Mouse (Mus musculus) embryo, embryonic 10.5 days (tissue): Measurements from ENCODE around the gene Entpd3.

Experiments used
- DNase-seq: peaks from one replicate; pipeline ENCODE4 v3.0.0-alpha.2; 2015; ENCODE audit warnings: low spot score

Gene Entpd3

DNA sequence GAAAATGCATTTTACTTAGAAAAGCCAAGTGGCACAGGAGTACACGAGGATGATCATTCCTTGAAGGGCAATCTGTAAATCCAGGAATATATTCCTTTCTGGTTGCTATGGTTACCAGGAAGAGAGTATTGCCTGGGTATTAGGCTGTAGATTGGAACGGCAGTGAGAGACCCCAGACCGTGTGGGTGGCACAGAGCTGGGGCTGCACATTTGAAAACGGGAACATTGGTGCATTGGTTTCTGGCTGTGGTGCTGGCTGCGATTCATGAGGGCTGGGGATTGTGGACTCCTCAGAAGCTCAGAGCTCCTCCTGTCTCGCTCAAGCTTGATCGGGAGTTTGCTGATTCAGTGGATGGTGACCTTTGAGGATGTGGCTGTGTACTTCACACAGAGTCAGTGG is 40.2 kb downstream of the Entpd3 start:
- DNase-seq, result no peak

DNA sequence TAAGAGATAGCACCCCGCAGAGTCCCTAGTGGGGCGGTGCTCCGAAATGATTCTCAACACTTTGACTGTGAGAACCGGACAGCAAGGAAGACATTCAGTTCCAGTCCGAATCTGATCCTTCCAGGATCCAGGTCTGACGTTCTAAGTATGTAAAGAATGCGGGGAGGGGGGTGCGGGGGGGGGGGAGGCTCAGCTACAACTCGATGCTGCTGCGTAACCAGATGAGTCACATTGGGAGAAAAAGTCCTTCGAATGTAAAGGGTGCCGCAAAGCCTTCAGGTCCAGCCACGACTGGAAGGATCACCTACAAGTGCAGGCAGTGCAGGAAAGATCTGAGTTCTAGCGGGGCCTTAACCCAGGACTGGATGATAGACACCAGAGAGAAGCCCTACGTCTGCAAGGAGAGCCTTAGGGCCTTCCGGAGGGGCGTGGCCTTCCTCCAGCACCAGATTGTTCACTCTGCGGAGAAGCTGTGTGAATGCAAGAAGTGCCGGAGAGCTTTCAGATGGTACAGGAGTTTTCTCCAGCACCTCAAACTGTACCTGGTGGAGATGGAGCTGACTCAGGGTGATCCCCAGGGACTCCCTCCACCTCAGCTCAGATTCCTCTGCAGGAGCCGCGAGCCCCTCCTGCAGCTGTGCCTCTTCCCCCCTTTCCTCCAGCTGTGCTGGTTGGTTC is 42.5 kb downstream of the Entpd3 start:
- peak; percentile 83 for DNase-seq

GRCm38 (mm10) chr9:120582619-120583308 is 43.1 kb downstream of the Entpd3 start:
- DNase-seq, result peak; percentile 96

- no peak for DNase-seq
Measured at GRCm38 (mm10) chr9:120583314-120583713, 43.7 kb downstream of the Entpd3 start.

DNA sequence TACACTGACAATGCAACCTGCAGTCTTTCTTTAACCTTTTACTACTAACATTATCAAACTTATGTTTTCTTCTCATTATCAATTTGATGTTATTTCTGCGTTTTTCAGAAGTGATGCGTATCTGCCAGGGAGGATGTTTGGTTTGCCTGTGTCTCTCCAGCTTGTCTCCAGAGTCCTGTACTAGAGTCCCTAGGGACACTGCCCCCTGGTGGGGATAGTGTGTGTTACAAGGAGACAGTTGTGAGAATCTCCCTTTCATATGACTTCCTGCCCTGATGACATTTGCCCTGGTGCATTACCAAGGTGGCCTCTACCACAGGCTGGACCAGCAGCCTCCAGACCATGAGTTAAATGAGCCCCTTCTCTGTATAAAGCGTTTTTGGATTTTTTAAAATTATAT is 46.9 kb downstream of the Entpd3 start:
- DNase-seq, result peak; percentile 90

DNA sequence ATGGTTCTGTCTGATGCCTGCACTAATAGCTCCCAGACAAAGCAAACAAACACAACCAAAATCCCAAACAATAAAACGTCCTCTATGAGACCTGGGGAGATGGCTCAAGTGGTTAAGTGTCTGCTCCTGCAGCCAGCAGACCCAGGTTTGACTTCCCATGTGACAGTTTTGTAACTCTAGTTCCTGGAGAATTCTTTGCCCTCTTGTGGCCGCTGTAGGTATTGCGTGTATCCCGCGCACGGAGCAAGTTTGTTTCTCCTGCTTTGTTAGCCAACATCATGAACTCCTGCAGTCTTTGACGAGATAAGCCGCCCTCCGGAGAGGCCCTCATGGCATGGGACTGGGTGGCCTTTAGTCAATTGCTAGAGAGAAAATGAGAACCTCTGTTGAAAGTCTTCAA is 51.9 kb downstream of the Entpd3 start:
- DNase-seq, result peak; percentile 91

DNA sequence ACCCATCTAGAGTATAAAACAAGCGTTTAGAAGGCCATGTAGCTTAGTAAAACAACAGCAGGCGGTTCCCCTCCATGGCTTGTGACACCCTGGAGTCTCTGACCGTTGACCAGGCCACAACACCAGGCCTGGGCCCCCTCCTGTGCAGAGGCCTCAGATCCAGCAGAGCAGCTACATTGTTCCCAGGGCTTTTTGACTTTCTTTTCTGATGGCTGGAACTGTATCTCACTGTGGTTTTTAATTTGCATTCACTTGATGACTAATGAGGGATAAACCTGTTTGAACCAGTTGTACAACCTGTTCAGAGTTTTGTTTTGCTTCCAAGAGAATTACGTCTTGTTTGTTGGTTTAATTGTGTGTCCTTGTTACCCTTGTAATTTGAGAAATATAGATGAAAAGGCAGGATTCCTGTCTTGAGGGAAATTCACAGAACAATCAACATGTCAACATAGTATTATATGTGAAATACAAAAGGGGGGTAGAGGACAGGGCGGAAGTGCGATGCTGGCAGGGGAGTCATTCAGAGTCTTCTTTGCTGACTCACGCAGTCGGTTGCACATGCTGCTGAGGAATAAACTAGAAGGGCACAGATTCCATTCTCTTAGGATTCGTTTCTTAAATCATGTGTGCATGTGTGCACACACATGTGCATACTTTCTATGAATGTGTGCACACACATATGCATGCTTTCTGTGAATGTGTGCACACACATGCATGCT is 53.9 kb downstream of the Entpd3 start:
- no peak for DNase-seq

DNA sequence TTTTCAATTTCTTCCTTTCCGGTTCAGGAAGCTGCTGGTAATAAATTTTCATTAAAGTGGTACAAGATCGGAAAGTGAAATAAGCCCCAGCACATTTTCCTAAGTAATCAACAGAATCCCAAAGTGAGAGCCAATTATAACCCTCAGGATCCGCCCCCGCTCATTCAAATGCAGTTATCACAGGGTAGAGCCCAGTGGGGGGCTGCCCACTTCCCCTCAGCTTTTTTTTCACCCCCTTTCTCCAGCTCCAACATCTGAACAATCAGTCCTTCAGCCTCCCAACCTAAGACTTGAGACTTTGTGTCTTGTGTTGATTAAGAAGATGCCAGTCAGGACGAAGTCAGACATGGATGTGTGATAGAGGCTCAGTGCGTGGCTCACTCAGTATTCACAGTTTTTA is 55.2 kb downstream of the Entpd3 start:
- DNase-seq, result no peak

DNA sequence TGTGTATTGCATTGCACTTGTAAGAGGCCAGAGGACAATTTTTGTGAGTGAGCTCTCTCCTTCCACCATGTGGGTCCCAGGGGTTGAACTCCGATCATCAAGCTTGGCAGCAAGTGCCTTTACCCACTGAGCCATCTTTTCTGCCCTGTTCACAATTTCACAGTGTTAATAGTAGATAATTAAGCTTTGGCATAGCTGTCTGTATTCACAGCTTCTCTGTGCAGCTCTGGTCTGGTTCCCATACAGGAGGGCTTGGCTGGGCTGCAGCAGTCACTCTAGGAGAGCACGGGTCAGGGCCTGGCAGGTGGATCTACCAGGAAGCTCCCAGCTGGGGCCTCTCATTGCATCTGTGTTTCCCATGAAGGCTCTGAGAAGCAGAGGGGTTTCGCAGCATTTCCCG is 55.7 kb downstream of the Entpd3 start:
- DNase-seq, result no peak

DNA sequence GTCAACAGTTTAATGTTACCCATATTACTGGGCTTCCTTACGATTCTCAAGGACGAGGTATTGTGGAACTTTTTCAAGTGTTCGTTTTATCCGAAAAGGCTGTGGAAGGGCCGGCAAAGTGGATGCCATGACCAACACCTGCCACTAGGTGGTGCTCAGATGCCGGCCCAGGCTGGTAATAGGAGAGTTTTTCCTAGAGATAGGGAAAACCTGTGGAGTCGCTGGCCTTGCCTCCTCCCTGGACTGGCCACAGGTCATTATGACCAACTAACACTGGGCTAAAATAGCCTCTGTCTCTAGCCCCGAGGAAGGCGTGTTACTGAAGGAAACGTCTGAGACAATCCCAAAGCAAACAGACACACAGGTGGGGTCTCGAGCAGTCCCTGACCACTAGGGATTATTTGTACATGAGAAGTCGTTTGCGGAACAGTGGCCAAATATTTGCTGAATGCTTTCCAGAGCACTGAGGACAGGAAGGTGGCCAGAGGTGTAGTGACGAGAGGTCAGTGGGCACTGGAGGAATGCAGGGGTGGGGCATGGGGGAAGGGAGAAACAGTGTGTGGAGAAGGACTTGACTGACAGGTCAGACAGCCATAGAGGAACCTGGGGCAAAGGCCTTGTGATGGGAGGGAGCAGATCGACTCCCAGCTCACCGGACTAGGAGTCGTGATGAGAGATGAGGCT is 62.0 kb downstream of the Entpd3 start:
- peak; percentile 89 for DNase-seq

GRCm38 (mm10) chr9:120602172-120602838 is 62.7 kb downstream of the Entpd3 start:
- DNase-seq, result peak; percentile 33

- peak; percentile 93 for DNase-seq
Measured at GRCm38 (mm10) chr9:120602839-120603511, 63.4 kb downstream of the Entpd3 start.

GRCm38 (mm10) chr9:120603512-120603908 is 63.9 kb downstream of the Entpd3 start:
- DNase-seq, result peak; percentile 57

- DNase-seq, result no peak
Measured at GRCm38 (mm10) chr9:120603956-120604355, 64.3 kb downstream of the Entpd3 start.

GRCm38 (mm10) chr9:120611055-120611454 is 71.4 kb downstream of the Entpd3 start:
- no peak for DNase-seq

DNA sequence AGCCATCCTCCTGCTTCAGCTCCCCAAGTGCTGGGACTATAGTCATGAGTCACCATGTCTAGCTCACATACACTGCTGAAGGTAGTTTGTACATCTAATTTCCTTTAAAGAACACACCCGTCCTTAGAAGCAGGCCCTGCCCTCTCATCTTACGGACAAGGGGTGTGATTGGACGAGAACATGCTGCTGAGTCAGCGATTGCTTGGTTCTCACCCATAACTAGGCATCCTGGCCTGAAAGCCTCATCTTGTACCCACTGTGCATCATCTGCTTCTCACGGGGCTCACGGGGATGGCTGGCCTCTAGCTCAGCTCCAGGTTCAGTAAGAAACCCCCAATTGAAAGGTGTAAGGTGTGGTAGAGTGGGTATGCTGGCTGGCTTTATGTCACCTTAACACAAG is 74.4 kb downstream of the Entpd3 start:
- no peak for DNase-seq
